ENCODE assay signal across 7 mouse cellular contexts in genomic region chr4:130102111-130102651, GRCm38 (mm10). TPM values are rescaled to one million over a fixed set of nuclear protein-coding genes. Genes with fewer than 3 reads are reported as not detected.
DNase-seq lines count a peak whose midpoint lies in the region; ATAC-seq and TF ChIP-seq lines count a peak whose summit lies in the region.

TSS of gene Pef1 (plus strand) at chr4:130102558.

- WGBS in forebrain, embryonic 13.5 days: 3% methylated on average over 6 of the region's 6 CpGs
- 3% methylated on average over 6 of the region's 6 CpGs for WGBS in hindbrain, embryonic 11.5 days
- 17% methylated on average over 6 of the region's 6 CpGs for WGBS in liver, embryonic 13.5 days (ENCODE audit: insufficient replicate concordance)
- 5% methylated on average over 6 of the region's 6 CpGs for WGBS in neural tube, embryonic 12.5 days

- peak; percentile 87 for DNase-seq in Muller cell, postnatal 12 days (ENCODE audit: inconsistent ontology term)
- no peak for DNase-seq in hindbrain, embryonic 11.5 days (ENCODE audit: low spot score)
- DNase-seq in liver, embryonic 13.5 days: no peak
- DNase-seq in urinary bladder, postnatal 36 days (ENCODE audit: low spot score in 2 of 2): no peak

- H3K4me3 ChIP-seq in E14TG2a.4 (replicated peaks; ENCODE audit: low read length): 0 out of 2 replicates have a peak within 1 kb of the TSS, but pooled peaks have one; percentile 26
- no peak within 1 kb of the TSS for H3K4me3 ChIP-seq in forebrain, embryonic 13.5 days
- H3K4me3 ChIP-seq in hindbrain, embryonic 11.5 days (ENCODE audit: low read depth, low read length): no peak within 1 kb of the TSS
- no peak within 1 kb of the TSS for H3K4me3 ChIP-seq in liver, embryonic 13.5 days (replicated peaks)
- H3K4me3 ChIP-seq in neural tube, embryonic 12.5 days: no peak within 1 kb of the TSS

- H3K9me3 ChIP-seq in E14TG2a.4 (ENCODE audit: low read length): 0 out of 2 replicates have a peak, but pooled peaks cover 4% of the 10 kb centered on the region
- H3K9me3 ChIP-seq in forebrain, embryonic 13.5 days (replicated peaks): no peaks in the 10 kb centered on the region
- no peaks in the 10 kb centered on the region for H3K9me3 ChIP-seq in hindbrain, embryonic 11.5 days (ENCODE audit: control insufficient read depth, low read length)
- 0 out of 2 replicates have a peak, but pooled peaks cover 6% of the 10 kb centered on the region for H3K9me3 ChIP-seq in liver, embryonic 13.5 days (replicated peaks)
- 0 out of 2 replicates have a peak, but pooled peaks cover 4% of the 10 kb centered on the region for H3K9me3 ChIP-seq in neural tube, embryonic 12.5 days

- no peak within 1 kb of the TSS for H3K9ac ChIP-seq in forebrain, embryonic 13.5 days
- no peak within 1 kb of the TSS for H3K9ac ChIP-seq in hindbrain, embryonic 11.5 days (ENCODE audit: low read depth, low read length)
- H3K9ac ChIP-seq in liver, embryonic 13.5 days: no peak within 1 kb of the TSS
- H3K9ac ChIP-seq in neural tube, embryonic 12.5 days: no peak within 1 kb of the TSS

- no peak for ATAC-seq in forebrain, embryonic 13.5 days
- no peak for ATAC-seq in hindbrain, embryonic 11.5 days (ENCODE audit: low FRiP score)
- no peak for ATAC-seq in liver, embryonic 13.5 days (ENCODE audit: low read depth)
- ATAC-seq in neural tube, embryonic 12.5 days (ENCODE audit: low FRiP score, low read depth): no peak

- peaks cover 52% of the 10 kb centered on the region for H3K4me1 ChIP-seq in E14TG2a.4 (replicated peaks; ENCODE audit: low read depth, low read length)
- H3K4me1 ChIP-seq in forebrain, embryonic 13.5 days: peaks cover 20% of the 10 kb centered on the region
- 0 out of 2 replicates have a peak, but pooled peaks cover 3% of the 10 kb centered on the region for H3K4me1 ChIP-seq in hindbrain, embryonic 11.5 days (replicated peaks; ENCODE audit: control insufficient read depth, insufficient read depth, low read length)
- peaks cover 14% of the 10 kb centered on the region for H3K4me1 ChIP-seq in liver, embryonic 13.5 days (replicated peaks)
- H3K4me1 ChIP-seq in neural tube, embryonic 12.5 days: peaks cover 9% of the 10 kb centered on the region

- H3K27ac ChIP-seq in forebrain, embryonic 13.5 days: no peak within 1 kb of the TSS
- H3K27ac ChIP-seq in hindbrain, embryonic 11.5 days (ENCODE audit: low read depth, low read length): peak within 1 kb of the TSS; percentile 30; the same call in 1 of the 2 replicates
- H3K27ac ChIP-seq in liver, embryonic 13.5 days: no peak within 1 kb of the TSS
- no peak within 1 kb of the TSS for H3K27ac ChIP-seq in neural tube, embryonic 12.5 days

- TF ChIP-seq CTCF in E14TG2a.4 (conservative IDR thresholded peaks at IDR 0.05; ENCODE audit: low read length): no peak

- H3K36me3 ChIP-seq in E14TG2a.4 (ENCODE audit: insufficient read depth, low read length): no peaks in the 10 kb centered on the region
- H3K36me3 ChIP-seq in forebrain, embryonic 13.5 days (ENCODE audit: poor library complexity, severe bottlenecking): no peaks in the 10 kb centered on the region
- H3K36me3 ChIP-seq in hindbrain, embryonic 11.5 days (ENCODE audit: control insufficient read depth, insufficient read depth, low read length): no peaks in the 10 kb centered on the region
- H3K36me3 ChIP-seq in liver, embryonic 13.5 days: no peaks in the 10 kb centered on the region
- no peaks in the 10 kb centered on the region for H3K36me3 ChIP-seq in neural tube, embryonic 12.5 days

- H3K4me2 ChIP-seq in forebrain, embryonic 13.5 days: no peak within 1 kb of the TSS
- no peak within 1 kb of the TSS for H3K4me2 ChIP-seq in hindbrain, embryonic 11.5 days (replicated peaks; ENCODE audit: low read depth, low read length)
- H3K4me2 ChIP-seq in liver, embryonic 13.5 days: no peak within 1 kb of the TSS
- H3K4me2 ChIP-seq in neural tube, embryonic 12.5 days (replicated peaks): 0 out of 2 replicates have a peak within 1 kb of the TSS, but pooled peaks have one; percentile 14

- peaks cover 51% of the 10 kb centered on the region for H3K27me3 ChIP-seq in E14TG2a.4 (ENCODE audit: insufficient read depth, low read length)
- peaks cover 28% of the 10 kb centered on the region for H3K27me3 ChIP-seq in forebrain, embryonic 13.5 days
- H3K27me3 ChIP-seq in hindbrain, embryonic 11.5 days (ENCODE audit: control insufficient read depth, insufficient read depth, low read length): no peaks in the 10 kb centered on the region
- peaks cover 18% of the 10 kb centered on the region for H3K27me3 ChIP-seq in liver, embryonic 13.5 days
- H3K27me3 ChIP-seq in neural tube, embryonic 12.5 days (replicated peaks): no peaks in the 10 kb centered on the region

RNA-seq across cellular contexts. Expression of gene Pef1, which starts in this region (rescaled TPM):
- 68.0 and 68.4 TPM in 2 replicates for polyA plus RNA-seq in forebrain, embryonic 13.5 days (2015; fragmentation: Nextera tagmentation; extraction: Ambion mirVana)
- 71.4 and 72.4 TPM in 2 replicates for polyA plus RNA-seq in hindbrain, embryonic 11.5 days (2014; fragmentation: Nextera tagmentation; extraction: Ambion mirVana)
- 41.0 and 41.3 TPM in 2 replicates for polyA plus RNA-seq in liver, embryonic 13.5 days (2015; fragmentation: Nextera tagmentation; extraction: Ambion mirVana)
- 64.8 and 66.7 TPM in 2 replicates for polyA plus RNA-seq in neural tube, embryonic 12.5 days (2016; fragmentation: Nextera tagmentation; extraction: Ambion mirVana)
